Mouse (Mus musculus): ENCODE measurements around the gene Jund. TPM values are rescaled to one million over a fixed set of nuclear protein-coding genes. Genes with fewer than 3 reads are reported as not detected.

Gene Jund
- polyA plus RNA-seq (2015; fragmentation: Nextera tagmentation; extraction: Ambion mirVana) = 19.6 and 38.4 TPM in 2 replicates

- TF ChIP-seq CTCF (IDR thresholded peaks at IDR 0.05; ENCODE audit: low read depth) (peak; percentile 46), EP300 (IDR thresholded peaks at IDR 0.05; ENCODE audit: low read depth) (peak; percentile 55; the same call in 1 of the 2 replicates)
- Histone ChIP-seq H3K4me3 (ENCODE audit: low read depth, low read length) (peak within 1 kb of the TSS; percentile 91), H3K27me3 (ENCODE audit: insufficient read depth, low read length) (no peaks in the 10 kb centered on the region), H3K4me1 (ENCODE audit: insufficient read depth) (peaks cover 50% of the 10 kb centered on the region), H3K27ac (ENCODE audit: low read depth) (peak within 1 kb of the TSS; percentile 99), H3K9ac (replicated peaks) (peak within 1 kb of the TSS; percentile 99), H3K36me3 (replicated peaks; ENCODE audit: insufficient read depth, low read length) (no peaks in the 10 kb centered on the region), H3K4me2 (ENCODE audit: low read depth, low read length) (peak within 1 kb of the TSS; percentile 90), H3K9me3 (ENCODE audit: low read length) (no peaks in the 10 kb centered on the region)
- ATAC-seq (peak; percentile 87), DNase-seq (peak; percentile 100)
- WGBS (ENCODE audit: insufficient replicate concordance) = under 1% methylated on average over 59 of the region's 69 CpGs
Observed at GRCm38 (mm10) chr8:70698310-70699109, at the start of gene Jund. Gene Jund (plus strand): TSS chr8:70698949.

GRCm38 (mm10) chr8:70649324-70649723 lies 49.4 kb upstream of the Jund start:
- Histone ChIP-seq H3K27me3 (ENCODE audit: insufficient read depth, low read length) (no peaks in the 10 kb centered on the region), H3K9ac (replicated peaks) (peak overlapping the region; percentile 30; the same call in 1 of the 2 replicates), H3K4me1 (ENCODE audit: insufficient read depth) (peaks cover 50% of the 10 kb centered on the region), H3K4me3 (ENCODE audit: low read depth, low read length) (no peak overlapping the region), H3K36me3 (replicated peaks; ENCODE audit: insufficient read depth, low read length) (peaks cover 28% of the 10 kb centered on the region), H3K27ac (ENCODE audit: low read depth) (peak overlapping the region; percentile 75), H3K4me2 (ENCODE audit: low read depth, low read length) (no peak overlapping the region), H3K9me3 (ENCODE audit: low read length) (no peaks in the 10 kb centered on the region)
- ATAC-seq (peak; percentile 51), DNase-seq (peak; percentile 82)
- WGBS (ENCODE audit: insufficient replicate concordance) = 51% methylated on average over 4 of the region's 4 CpGs
- TF ChIP-seq CTCF (IDR thresholded peaks at IDR 0.05; ENCODE audit: low read depth) (no peak), EP300 (IDR thresholded peaks at IDR 0.05; ENCODE audit: low read depth) (0 out of 2 replicates have a peak, but pooled peaks have one; percentile 47)

GRCm38 (mm10) chr8:70650351-70650750 lies 48.4 kb upstream of the Jund start:
- Histone ChIP-seq H3K4me2 (ENCODE audit: low read depth, low read length) (no peak overlapping the region), H3K36me3 (replicated peaks; ENCODE audit: insufficient read depth, low read length) (peaks cover 33% of the 10 kb centered on the region), H3K9me3 (ENCODE audit: low read length) (no peaks in the 10 kb centered on the region), H3K4me1 (ENCODE audit: insufficient read depth) (peaks cover 50% of the 10 kb centered on the region), H3K4me3 (ENCODE audit: low read depth, low read length) (no peak overlapping the region), H3K9ac (replicated peaks) (peak overlapping the region; percentile 30; the same call in 1 of the 2 replicates), H3K27me3 (ENCODE audit: insufficient read depth, low read length) (no peaks in the 10 kb centered on the region), H3K27ac (ENCODE audit: low read depth) (no peak overlapping the region)
- ATAC-seq (no peak), DNase-seq (no peak)
- no peak for TF ChIP-seq EP300 (IDR thresholded peaks at IDR 0.05; ENCODE audit: low read depth)
- no peak for TF ChIP-seq CTCF (IDR thresholded peaks at IDR 0.05; ENCODE audit: low read depth)
- WGBS (ENCODE audit: insufficient replicate concordance) = 95% methylated on average over 17 of the region's 17 CpGs

- H3K4me3 ChIP-seq (ENCODE audit: low read depth, low read length) = no peak overlapping the region
- no peak overlapping the region for H3K9ac ChIP-seq (replicated peaks)
- no peaks in the 10 kb centered on the region for H3K27me3 ChIP-seq (ENCODE audit: insufficient read depth, low read length)
- WGBS (ENCODE audit: insufficient replicate concordance) = 31% methylated on average over 2 of the region's 2 CpGs
- peak; percentile 94 for TF ChIP-seq CTCF (IDR thresholded peaks at IDR 0.05; ENCODE audit: low read depth)
- no peak for TF ChIP-seq EP300 (IDR thresholded peaks at IDR 0.05; ENCODE audit: low read depth)
- peaks cover 32% of the 10 kb centered on the region for H3K4me1 ChIP-seq (ENCODE audit: insufficient read depth)
- H3K4me2 ChIP-seq (ENCODE audit: low read depth, low read length) = no peak overlapping the region
- no peak overlapping the region for H3K27ac ChIP-seq (ENCODE audit: low read depth)
- H3K9me3 ChIP-seq (ENCODE audit: low read length) = no peaks in the 10 kb centered on the region
- peaks cover 40% of the 10 kb centered on the region for H3K36me3 ChIP-seq (replicated peaks; ENCODE audit: insufficient read depth, low read length)
- peak; percentile 44 for ATAC-seq
- DNase-seq = peak; percentile 81
Observed at GRCm38 (mm10) chr8:70653226-70653625, 45.5 kb upstream of the Jund start.

GRCm38 (mm10) chr8:70654121-70654520 lies 44.6 kb upstream of the Jund start:
- H3K36me3 ChIP-seq (replicated peaks; ENCODE audit: insufficient read depth, low read length) = peaks cover 40% of the 10 kb centered on the region
- no peaks in the 10 kb centered on the region for H3K27me3 ChIP-seq (ENCODE audit: insufficient read depth, low read length)
- ATAC-seq = no peak
- no peaks in the 10 kb centered on the region for H3K9me3 ChIP-seq (ENCODE audit: low read length)
- no peak overlapping the region for H3K9ac ChIP-seq (replicated peaks)
- DNase-seq = no peak
- H3K4me3 ChIP-seq (ENCODE audit: low read depth, low read length) = no peak overlapping the region
- WGBS (ENCODE audit: insufficient replicate concordance) = 26% methylated on average over 1 of the region's 1 CpGs
- no peak for TF ChIP-seq EP300 (IDR thresholded peaks at IDR 0.05; ENCODE audit: low read depth)
- no peak for TF ChIP-seq CTCF (IDR thresholded peaks at IDR 0.05; ENCODE audit: low read depth)
- no peak overlapping the region for H3K4me2 ChIP-seq (ENCODE audit: low read depth, low read length)
- peaks cover 32% of the 10 kb centered on the region for H3K4me1 ChIP-seq (ENCODE audit: insufficient read depth)
- peak overlapping the region; percentile 55; the same call in 1 of the 2 replicates for H3K27ac ChIP-seq (ENCODE audit: low read depth)

- 61% methylated on average over 2 of the region's 2 CpGs for WGBS (ENCODE audit: insufficient replicate concordance)
- no peak for TF ChIP-seq CTCF (IDR thresholded peaks at IDR 0.05; ENCODE audit: low read depth)
- TF ChIP-seq EP300 (IDR thresholded peaks at IDR 0.05; ENCODE audit: low read depth) = no peak
- Histone ChIP-seq H3K4me1 (ENCODE audit: insufficient read depth) (peaks cover 29% of the 10 kb centered on the region), H3K27ac (ENCODE audit: low read depth) (no peak overlapping the region), H3K4me2 (ENCODE audit: low read depth, low read length) (no peak overlapping the region), H3K9ac (replicated peaks) (no peak overlapping the region), H3K36me3 (replicated peaks; ENCODE audit: insufficient read depth, low read length) (peaks cover 32% of the 10 kb centered on the region), H3K9me3 (ENCODE audit: low read length) (no peaks in the 10 kb centered on the region), H3K4me3 (ENCODE audit: low read depth, low read length) (no peak overlapping the region), H3K27me3 (ENCODE audit: insufficient read depth, low read length) (no peaks in the 10 kb centered on the region)
- DNase-seq (no peak), ATAC-seq (no peak)
Observed at GRCm38 (mm10) chr8:70655469-70655868, 43.3 kb upstream of the Jund start.
